Mouse (Mus musculus): ENCODE results near the gene Col9a2. TPM values are rescaled to one million over a fixed set of nuclear protein-coding genes. Genes with fewer than 3 reads are reported as not detected.

Gene Col9a2
- total RNA-seq, 2 experiments from 2014 or later, result not detected

- no peak for ATAC-seq (ENCODE audit: poor library complexity, severe bottlenecking)
Observed at GRCm38 (mm10) chr4:121077915-121078646, 38.9 kb downstream of the Col9a2 start.

GRCm38 (mm10) chr4:121080395-121080794 lies 41.2 kb downstream of the Col9a2 start:
- no peak for ATAC-seq (ENCODE audit: poor library complexity, severe bottlenecking)

- no peak for ATAC-seq (ENCODE audit: poor library complexity, severe bottlenecking)
Observed at GRCm38 (mm10) chr4:121084506-121084905, 45.3 kb downstream of the Col9a2 start.

GRCm38 (mm10) chr4:121088696-121089095 lies 49.5 kb downstream of the Col9a2 start:
- ATAC-seq (ENCODE audit: poor library complexity, severe bottlenecking), result no peak

GRCm38 (mm10) chr4:121090211-121090610 lies 51.0 kb downstream of the Col9a2 start:
- no peak for ATAC-seq (ENCODE audit: poor library complexity, severe bottlenecking)

- peak; percentile 88 for ATAC-seq (ENCODE audit: poor library complexity, severe bottlenecking)
Observed at GRCm38 (mm10) chr4:121097650-121098378, 58.6 kb downstream of the Col9a2 start, which contains the start of gene Zmpste24. TSS of gene Zmpste24 (minus strand) at chr4:121098241.

- ATAC-seq (ENCODE audit: poor library complexity, severe bottlenecking), result no peak
Observed at GRCm38 (mm10) chr4:121103304-121103703, 64.1 kb downstream of the Col9a2 start.

Other genes with a start within 250 kb of the Col9a2 start
- 64.3 and 66.1 TPM in 2 replicates for gene Nfyc, start 207.8 kb upstream of the Col9a2 start, total RNA-seq (2015)
- 55.0 and 67.3 TPM in 2 replicates for gene Nfyc, start 207.8 kb upstream of the Col9a2 start, total RNA-seq (2017)
- gene Rims3, start 184.6 kb upstream of the Col9a2 start, total RNA-seq (2015), result 0.05 and 0.29 TPM in 2 replicates
- gene Rims3, start 184.6 kb upstream of the Col9a2 start, total RNA-seq (2017), result 0.04 and 0.15 TPM in 2 replicates
- 8.4 and 13.8 TPM in 2 replicates for gene Exo5, start 114.4 kb upstream of the Col9a2 start, total RNA-seq (2015)
- 13.4 and 20.3 TPM in 2 replicates for gene Exo5, start 114.4 kb upstream of the Col9a2 start, total RNA-seq (2017)
- 1.0 and 2.3 TPM in 2 replicates for gene Zfp69, start 87.7 kb upstream of the Col9a2 start, total RNA-seq (2015)
- 0.85 and 0.92 TPM in 2 replicates for gene Zfp69, start 87.7 kb upstream of the Col9a2 start, total RNA-seq (2017)
- 95.9 and 115 TPM in 2 replicates for gene Smap2, start 22.1 kb upstream of the Col9a2 start, total RNA-seq (2015)
- 37.2 and 62.2 TPM in 2 replicates for gene Smap2, start 22.1 kb upstream of the Col9a2 start, total RNA-seq (2017)
- 61.3 and 63.0 TPM in 2 replicates for gene Zmpste24, start 58.9 kb downstream of the Col9a2 start, total RNA-seq (2015)
- gene Zmpste24, start 58.9 kb downstream of the Col9a2 start, total RNA-seq (2017), result 62.0 and 80.7 TPM in 2 replicates
- not detected in 2 replicates for gene Tmco2, start 69.8 kb downstream of the Col9a2 start, total RNA-seq (2015)
- not detected in 2 replicates for gene Tmco2, start 69.8 kb downstream of the Col9a2 start, total RNA-seq (2017)
- 23.2 and 25.9 TPM in 2 replicates for gene Rlf, start 175.7 kb downstream of the Col9a2 start, total RNA-seq (2015)
- 38.4 and 42.4 TPM in 2 replicates for gene Rlf, start 175.7 kb downstream of the Col9a2 start, total RNA-seq (2017)

All from megakaryocyte, adult 5-6 weeks (primary cell).